Mouse (Mus musculus): Measurements from ENCODE around the gene Hs3st3b1. TPM values are rescaled to one million over a fixed set of nuclear protein-coding genes. Genes with fewer than 3 reads are reported as not detected.

Hs3st3b1 gene
- polyA plus RNA-seq, 1 experiment: 0.84 TPM

- H3K36me3 ChIP-seq (ENCODE audit: control insufficient read depth, insufficient read depth): no peaks in the 10 kb centered on the region
- no peaks in the 10 kb centered on the region for H3K79me2 ChIP-seq (ENCODE audit: control insufficient read depth, insufficient read depth)
- no peak for TF ChIP-seq TCF3 (IDR thresholded peaks at IDR 0.05; ENCODE audit: insufficient read length, low read depth)
- TF ChIP-seq E2F4 (IDR thresholded peaks at IDR 0.05; ENCODE audit: insufficient read depth): no peak
- no peak for TF ChIP-seq TCF12 (IDR thresholded peaks at IDR 0.05; ENCODE audit: insufficient read depth, poor library complexity, severe bottlenecking)
- no peak for TF ChIP-seq POLR2A (IDR thresholded peaks at IDR 0.05; ENCODE audit: insufficient read length, low read depth)
- TF ChIP-seq MAX (IDR thresholded peaks at IDR 0.05; ENCODE audit: low read depth): no peak
- no peak for TF ChIP-seq MYOD1 (IDR thresholded peaks at IDR 0.05; ENCODE audit: control insufficient read depth in 1 of 3, insufficient read length in 2 of 3, low read depth in 2 of 3)
- TF ChIP-seq USF1 (IDR thresholded peaks at IDR 0.05; ENCODE audit: low read depth): no peak
- no peak for TF ChIP-seq POLR2AphosphoS2 (IDR thresholded peaks at IDR 0.05; ENCODE audit: insufficient read length, low read depth)
- TF ChIP-seq MYOG (IDR thresholded peaks at IDR 0.05; ENCODE audit: control insufficient read depth in 1 of 3, insufficient read depth in 1 of 3, insufficient read length in 2 of 3, low read depth in 2 of 3): no peak
- TF ChIP-seq REST (IDR thresholded peaks at IDR 0.05; ENCODE audit: insufficient read depth, insufficient read length): no peak
- no peak for TF ChIP-seq SRF (IDR thresholded peaks at IDR 0.05; ENCODE audit: control insufficient read depth, insufficient read length, low read depth)
- H3K4me2 ChIP-seq (ENCODE audit: low read depth): no peak overlapping the region
- H3K27me3 ChIP-seq (ENCODE audit: control insufficient read depth, insufficient read depth, insufficient read length): no peaks in the 10 kb centered on the region
- no peak overlapping the region for H3K4me3 ChIP-seq
- H3ac ChIP-seq (ENCODE audit: control insufficient read depth, insufficient read length): no peak overlapping the region
These were observed 24.1 kb downstream of the Hs3st3b1 start for GRCm38 (mm10) chr11:63897856-63898508.

GRCm38 (mm10) chr11:63897011-63897410 is 25.1 kb downstream of the Hs3st3b1 start:
- H3K4me3 ChIP-seq: no peak overlapping the region
- H3K27me3 ChIP-seq (ENCODE audit: control insufficient read depth, insufficient read depth, insufficient read length): no peaks in the 10 kb centered on the region
- no peak for TF ChIP-seq MYOG (IDR thresholded peaks at IDR 0.05; ENCODE audit: control insufficient read depth in 1 of 3, insufficient read depth in 1 of 3, insufficient read length in 2 of 3, low read depth in 2 of 3)
- TF ChIP-seq MAX (IDR thresholded peaks at IDR 0.05; ENCODE audit: low read depth): no peak
- H3K4me2 ChIP-seq (ENCODE audit: low read depth): no peak overlapping the region
- no peaks in the 10 kb centered on the region for H3K79me2 ChIP-seq (ENCODE audit: control insufficient read depth, insufficient read depth)
- no peaks in the 10 kb centered on the region for H3K36me3 ChIP-seq (ENCODE audit: control insufficient read depth, insufficient read depth)
- no peak overlapping the region for H3ac ChIP-seq (ENCODE audit: control insufficient read depth, insufficient read length)

- Histone ChIP-seq H3K79me2 (ENCODE audit: control insufficient read depth, insufficient read depth) (no peaks in the 10 kb centered on the region), H3K27me3 (ENCODE audit: control insufficient read depth, insufficient read depth, insufficient read length) (no peaks in the 10 kb centered on the region), H3K4me2 (ENCODE audit: low read depth) (no peak overlapping the region), H3ac (ENCODE audit: control insufficient read depth, insufficient read length) (no peak overlapping the region), H3K36me3 (ENCODE audit: control insufficient read depth, insufficient read depth) (no peaks in the 10 kb centered on the region), H3K4me3 (no peak overlapping the region)
- TF ChIP-seq USF1 (IDR thresholded peaks at IDR 0.05; ENCODE audit: low read depth): no peak
- no peak for TF ChIP-seq SRF (IDR thresholded peaks at IDR 0.05; ENCODE audit: control insufficient read depth, insufficient read length, low read depth)
- no peak for TF ChIP-seq E2F4 (IDR thresholded peaks at IDR 0.05; ENCODE audit: insufficient read depth)
- no peak for TF ChIP-seq MAX (IDR thresholded peaks at IDR 0.05; ENCODE audit: low read depth)
These were observed 27.9 kb downstream of the Hs3st3b1 start for GRCm38 (mm10) chr11:63894188-63894587.

- no peaks in the 10 kb centered on the region for H3K27me3 ChIP-seq (ENCODE audit: control insufficient read depth, insufficient read depth, insufficient read length)
- no peak overlapping the region for H3K4me3 ChIP-seq
- no peak overlapping the region for H3K4me2 ChIP-seq (ENCODE audit: low read depth)
- TF ChIP-seq MYOD1 (IDR thresholded peaks at IDR 0.05; ENCODE audit: control insufficient read depth in 1 of 3, insufficient read length in 2 of 3, low read depth in 2 of 3) (no peak), USF1 (IDR thresholded peaks at IDR 0.05; ENCODE audit: low read depth) (no peak), TCF12 (IDR thresholded peaks at IDR 0.05; ENCODE audit: insufficient read depth, poor library complexity, severe bottlenecking) (no peak), POLR2A (IDR thresholded peaks at IDR 0.05; ENCODE audit: insufficient read length, low read depth) (no peak), E2F4 (IDR thresholded peaks at IDR 0.05; ENCODE audit: insufficient read depth) (no peak)
- no peak overlapping the region for H3ac ChIP-seq (ENCODE audit: control insufficient read depth, insufficient read length)
- H3K36me3 ChIP-seq (ENCODE audit: control insufficient read depth, insufficient read depth): no peaks in the 10 kb centered on the region
- H3K79me2 ChIP-seq (ENCODE audit: control insufficient read depth, insufficient read depth): no peaks in the 10 kb centered on the region
These were observed 28.5 kb downstream of the Hs3st3b1 start for GRCm38 (mm10) chr11:63893557-63893956.

GRCm38 (mm10) chr11:63891479-63892020 is 30.5 kb downstream of the Hs3st3b1 start:
- Histone ChIP-seq H3K4me3 (no peak overlapping the region), H3K4me2 (ENCODE audit: low read depth) (no peak overlapping the region), H3K79me2 (ENCODE audit: control insufficient read depth, insufficient read depth) (no peaks in the 10 kb centered on the region), H3ac (ENCODE audit: control insufficient read depth, insufficient read length) (no peak overlapping the region), H3K27me3 (ENCODE audit: control insufficient read depth, insufficient read depth, insufficient read length) (no peaks in the 10 kb centered on the region), H3K36me3 (ENCODE audit: control insufficient read depth, insufficient read depth) (no peaks in the 10 kb centered on the region)
- no peak for TF ChIP-seq MAX (IDR thresholded peaks at IDR 0.05; ENCODE audit: low read depth)
- no peak for TF ChIP-seq MYOG (IDR thresholded peaks at IDR 0.05; ENCODE audit: control insufficient read depth in 1 of 3, insufficient read depth in 1 of 3, insufficient read length in 2 of 3, low read depth in 2 of 3)
- TF ChIP-seq SRF (IDR thresholded peaks at IDR 0.05; ENCODE audit: control insufficient read depth, insufficient read length, low read depth): no peak
- TF ChIP-seq CEBPB (IDR thresholded peaks at IDR 0.05; ENCODE audit: insufficient read depth, poor library complexity, severe bottlenecking): no peak
- TF ChIP-seq USF1 (IDR thresholded peaks at IDR 0.05; ENCODE audit: low read depth): no peak
- TF ChIP-seq MYOD1 (IDR thresholded peaks at IDR 0.05; ENCODE audit: control insufficient read depth in 1 of 3, insufficient read length in 2 of 3, low read depth in 2 of 3): no peak
- no peak for TF ChIP-seq POLR2A (IDR thresholded peaks at IDR 0.05; ENCODE audit: insufficient read length, low read depth)
